Mouse (Mus musculus) testis, adult 2 months (tissue): ENCODE measurements around the gene Stx3. TPM values are rescaled to one million over a fixed set of nuclear protein-coding genes. Genes with fewer than 3 reads are reported as not detected.
A peak's percentile ranks its signal among the peaks of the same experiment; 100 is the strongest.

Experiments used
- H3K27ac ChIP-seq: fragments of 200-500 bp; 2 replicates; pipeline ENCODE4 v1.5.1; 2012; ENCODE audit warnings: low read depth, low read length; ENCODE audit not compliant: control insufficient read depth, insufficient read depth
- H3K27me3 ChIP-seq: fragments of 200-500 bp; 2 replicates; pipeline ENCODE4 v1.6.1; 2012; ENCODE audit warnings: mild to moderate bottlenecking, low read length, moderate library complexity; ENCODE audit not compliant: control insufficient read depth, insufficient read depth
- H3K36me3 ChIP-seq: fragments of 200-500 bp; 2 replicates; pipeline ENCODE4 v1.6.1; 2012; ENCODE audit warnings: mild to moderate bottlenecking, low read length; ENCODE audit not compliant: control insufficient read depth, insufficient read depth
- H3K4me1 ChIP-seq: fragments of 200-500 bp; 2 replicates; pipeline ENCODE4 v1.6.1; 2012; ENCODE audit warnings: low read length; ENCODE audit not compliant: control insufficient read depth, insufficient read depth
- H3K4me3 ChIP-seq: fragments of 200-500 bp; 2 replicates; pipeline ENCODE4 v1.5.1; 2012; ENCODE audit warnings: low read depth, mild to moderate bottlenecking, low read length, moderate library complexity, mixed read lengths; ENCODE audit not compliant: control insufficient read depth
- CTCF ChIP-seq: fragments of 200-500 bp; IDR thresholded peaks from 2 replicates; pipeline ENCODE4 v1.5.1; 2012; ENCODE audit warnings: low read depth, mild to moderate bottlenecking, inconsistent platforms, low read length, moderate library complexity; ENCODE audit not compliant: control insufficient read depth, insufficient read depth, insufficient replicate concordance
- POLR2A ChIP-seq: fragments of 200-500 bp; IDR thresholded peaks from 2 replicates; pipeline ENCODE4 v1.6.1; 2012; ENCODE audit warnings: low read depth, mild to moderate bottlenecking, inconsistent platforms, low read length, moderate library complexity; ENCODE audit not compliant: control insufficient read depth
- polyA plus RNA-seq: library from polyadenylated mRNA; depleted of rRNA; stranded (reverse); fragments of >200 nt; gene quantifications from 2 replicates; pipeline ENCODE4 v1.2.3, GENCODE M21; 2012

The Stx3 gene
- polyA plus RNA-seq, 1 experiment: 0.61 TPM

GRCm38 (mm10) chr19:11788876-11789275, 30.3 kb downstream of the Stx3 start:
- Histone ChIP-seq H3K27me3 (no peaks in the 10 kb centered on the region), H3K4me3 (no peak overlapping the region)
- no peak for TF ChIP-seq CTCF
- TF ChIP-seq POLR2A: no peak

DNA sequence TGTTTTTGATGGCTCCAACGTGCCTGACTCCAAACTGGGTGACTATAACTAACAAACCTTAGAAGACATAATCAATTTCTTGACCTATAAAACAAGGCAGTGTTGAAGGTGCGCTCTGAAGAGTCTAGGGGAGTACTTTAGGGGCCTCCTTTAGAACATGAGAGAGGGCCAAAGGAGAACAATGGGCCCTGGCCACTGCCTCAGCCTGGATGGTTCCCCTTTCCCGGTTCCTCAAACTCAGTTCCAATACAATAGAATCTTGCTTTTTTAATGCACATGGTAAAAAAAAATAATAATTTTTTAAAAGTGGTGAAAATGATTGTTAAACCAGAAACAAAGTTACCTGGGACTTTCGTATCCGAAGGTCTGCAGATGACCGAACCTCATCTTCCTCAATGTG, 31.4 kb downstream of the Stx3 start:
- Histone ChIP-seq H3K4me3 (no peak overlapping the region), H3K4me1 (no peaks in the 10 kb centered on the region), H3K27me3 (no peaks in the 10 kb centered on the region), H3K27ac (no peak overlapping the region), H3K36me3 (no peaks in the 10 kb centered on the region)
- TF ChIP-seq CTCF (no peak), POLR2A (no peak)

More at GRCm38 (mm10) chr19:11788876-11789275, 30.3 kb downstream of the Stx3 start:
- Histone ChIP-seq H3K27ac (no peak overlapping the region), H3K36me3 (no peaks in the 10 kb centered on the region), H3K4me1 (no peaks in the 10 kb centered on the region)

GRCm38 (mm10) chr19:11785409-11786154, 33.6 kb downstream of the Stx3 start:
- Histone ChIP-seq H3K4me1 (no peaks in the 10 kb centered on the region), H3K4me3 (no peak overlapping the region), H3K27me3 (no peaks in the 10 kb centered on the region), H3K27ac (no peak overlapping the region), H3K36me3 (no peaks in the 10 kb centered on the region)
- TF ChIP-seq CTCF (no peak), POLR2A (no peak)

GRCm38 (mm10) chr19:11777191-11777865, 41.9 kb downstream of the Stx3 start:
- Histone ChIP-seq H3K27me3 (no peaks in the 10 kb centered on the region), H3K4me1 (no peaks in the 10 kb centered on the region), H3K4me3 (no peak overlapping the region), H3K36me3 (no peaks in the 10 kb centered on the region; the same call in 1 of the 2 replicates), H3K27ac (no peak overlapping the region)
- TF ChIP-seq POLR2A: no peak
- TF ChIP-seq CTCF: no peak

GRCm38 (mm10) chr19:11770205-11770892, 48.9 kb downstream of the Stx3 start, which contains the start of gene Mrpl16:
Mrpl16 (plus strand) TSS chr19:11770391.
- H3K4me3 ChIP-seq: peak within 1 kb of the TSS; percentile 93
- no peaks in the 10 kb centered on the region for H3K4me1 ChIP-seq
- no peaks in the 10 kb centered on the region; the same call in 1 of the 2 replicates for H3K36me3 ChIP-seq
- TF ChIP-seq CTCF: no peak
- peak; percentile 59; the same call in 1 of the 2 replicates for TF ChIP-seq POLR2A
- H3K27ac ChIP-seq: peak within 1 kb of the TSS; percentile 73
- no peaks in the 10 kb centered on the region for H3K27me3 ChIP-seq

- H3K4me3 ChIP-seq: no peak overlapping the region
- no peaks in the 10 kb centered on the region for H3K27me3 ChIP-seq
- H3K36me3 ChIP-seq: no peaks in the 10 kb centered on the region; the same call in 1 of the 2 replicates
- TF ChIP-seq CTCF: no peak
- no peak for TF ChIP-seq POLR2A
- no peak overlapping the region for H3K27ac ChIP-seq
- H3K4me1 ChIP-seq: no peaks in the 10 kb centered on the region
Observed at GRCm38 (mm10) chr19:11769257-11769920, 49.8 kb downstream of the Stx3 start.

DNA sequence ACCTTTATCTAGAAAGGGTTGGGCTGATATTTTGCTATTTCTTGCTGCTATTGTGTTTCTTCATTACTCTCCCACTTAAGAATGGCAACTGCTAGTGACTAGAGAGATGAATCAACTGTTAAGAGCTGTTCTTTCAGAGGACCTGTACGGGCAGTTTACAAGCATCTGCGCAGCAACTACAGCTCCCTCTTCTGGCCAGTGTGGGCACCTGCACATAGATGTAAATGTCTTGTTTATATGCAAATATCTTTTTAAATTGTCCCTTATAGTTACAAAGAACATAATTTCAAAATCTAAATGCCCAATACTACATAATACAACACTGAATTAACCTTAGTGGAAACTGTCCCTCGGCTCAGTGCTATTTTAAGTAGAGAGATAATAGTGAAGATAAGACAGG, 51.0 kb downstream of the Stx3 start:
- Histone ChIP-seq H3K4me1 (no peaks in the 10 kb centered on the region), H3K36me3 (no peaks in the 10 kb centered on the region; the same call in 1 of the 2 replicates), H3K27ac (no peak overlapping the region), H3K4me3 (no peak overlapping the region), H3K27me3 (no peaks in the 10 kb centered on the region)
- TF ChIP-seq CTCF: peak; percentile 59; the same call in 1 of the 2 replicates
- no peak for TF ChIP-seq POLR2A
